Comparison of ENCODE assay signal across 22 mouse cellular contexts in genomic region chr4:119489666-119490065, GRCm38 (mm10). TPM values are rescaled to one million over a fixed set of nuclear protein-coding genes. Genes with fewer than 3 reads are reported as not detected.
DNase-seq lines count a peak whose midpoint lies in the region; ATAC-seq lines count a peak whose summit lies in the region.
"Had no signal": no experiment of that assay in that cellular context is flagged by ENCODE, and none has a peak within 500 bp of the region (broad histone marks: within the 10 kb centered on the region; RNA-seq: fewer than 3 reads in every experiment).

No protein-coding gene starts in this region.

- DNase-seq in cerebellum, postnatal 10 days: peak; percentile 65 to 70
- no peak for DNase-seq in cerebellum, adult 9-10 months
- peak; percentile 31 for DNase-seq in hindbrain, embryonic 14.5 days (ENCODE audit: low spot score)
- no peak for DNase-seq in hindbrain, embryonic 11.5 days (ENCODE audit: low spot score)
- DNase-seq in left cerebral cortex, postnatal 4 days: peak; percentile 50
- no peak for DNase-seq in left cerebral cortex, adult 11 months (ENCODE audit: low spot score)
- no peak for DNase-seq in c-Kit-positive CD71-positive TER-119-positive erythroid progenitor cells, embryonic 14.5 days (ENCODE audit: low spot score)
- DNase-seq: adrenal gland, adult 8-10 months; adrenal gland, postnatal 36 days; B cell, adult 2 months; cerebellum, postnatal 36 days; gastrocnemius, postnatal 36 days; heart, adult 11 months; heart, postnatal 4 days had no signal

- WGBS in hindbrain, embryonic 14.5 days: 57% methylated on average over 10 of the region's 10 CpGs
- WGBS in hindbrain, embryonic 11.5 days: 86% methylated on average over 10 of the region's 10 CpGs
- 50% methylated on average over 10 of the region's 10 CpGs for WGBS in neural tube, embryonic 15.5 days

- H3K4me2 ChIP-seq in hindbrain, embryonic 14.5 days (replicated peaks): no peak overlapping the region
- no peak overlapping the region for H3K4me2 ChIP-seq in hindbrain, embryonic 11.5 days (replicated peaks; ENCODE audit: low read depth, low read length)
- 0 out of 2 replicates have a peak overlapping the region, but pooled peaks have one; percentile 5 for H3K4me2 ChIP-seq in neural tube, embryonic 15.5 days
- H3K4me2 ChIP-seq: embryonic facial prominence, embryonic 13.5 days; forebrain, embryonic 13.5 days; heart, embryonic 13.5 days; intestine, embryonic 15.5 days had no signal

- no peaks in the 10 kb centered on the region for H3K9me3 ChIP-seq in hindbrain, embryonic 14.5 days (ENCODE audit: control insufficient read depth, low read length)
- no peaks in the 10 kb centered on the region for H3K9me3 ChIP-seq in hindbrain, embryonic 11.5 days (ENCODE audit: control insufficient read depth, low read length)
- no peaks in the 10 kb centered on the region for H3K9me3 ChIP-seq in neural tube, embryonic 15.5 days (replicated peaks)
- H3K9me3 ChIP-seq: forebrain, embryonic 13.5 days; heart, embryonic 13.5 days; intestine, embryonic 15.5 days had no signal

- H3K4me1 ChIP-seq in hindbrain, embryonic 14.5 days (replicated peaks; ENCODE audit: control insufficient read depth, insufficient read depth, low read length): peaks cover 15% of the 10 kb centered on the region
- no peaks in the 10 kb centered on the region for H3K4me1 ChIP-seq in hindbrain, embryonic 11.5 days (replicated peaks; ENCODE audit: control insufficient read depth, insufficient read depth, low read length)
- H3K4me1 ChIP-seq in neural tube, embryonic 15.5 days: peaks cover 22% of the 10 kb centered on the region
- H3K4me1 ChIP-seq: embryonic facial prominence, embryonic 13.5 days had no signal

- H3K9ac ChIP-seq in hindbrain, embryonic 14.5 days: no peak overlapping the region
- H3K9ac ChIP-seq in hindbrain, embryonic 11.5 days (ENCODE audit: low read depth, low read length): no peak overlapping the region
- H3K9ac ChIP-seq in neural tube, embryonic 15.5 days (replicated peaks): no peak overlapping the region
- H3K9ac ChIP-seq: embryonic facial prominence, embryonic 13.5 days; forebrain, embryonic 13.5 days; heart, embryonic 13.5 days; intestine, embryonic 15.5 days had no signal

- no peak overlapping the region for H3K27ac ChIP-seq in hindbrain, embryonic 14.5 days
- no peak overlapping the region for H3K27ac ChIP-seq in hindbrain, embryonic 11.5 days (ENCODE audit: low read depth, low read length)
- no peak overlapping the region; the same call in 1 of the 2 replicates for H3K27ac ChIP-seq in neural tube, embryonic 15.5 days (replicated peaks)
- H3K27ac ChIP-seq: embryonic facial prominence, embryonic 13.5 days; forebrain, embryonic 13.5 days; heart, embryonic 13.5 days; intestine, embryonic 15.5 days had no signal

- no peak overlapping the region for H3K4me3 ChIP-seq in hindbrain, embryonic 14.5 days (replicated peaks; ENCODE audit: low read length)
- H3K4me3 ChIP-seq in hindbrain, embryonic 11.5 days (ENCODE audit: low read depth, low read length): no peak overlapping the region
- no peak overlapping the region for H3K4me3 ChIP-seq in neural tube, embryonic 15.5 days (replicated peaks)
- H3K4me3 ChIP-seq: embryonic facial prominence, embryonic 13.5 days; forebrain, embryonic 13.5 days; heart, embryonic 13.5 days; intestine, embryonic 15.5 days had no signal

- no peak for ATAC-seq in hindbrain, embryonic 14.5 days (ENCODE audit: low FRiP score)
- ATAC-seq in hindbrain, embryonic 11.5 days (ENCODE audit: low FRiP score): no peak
- ATAC-seq in neural tube, embryonic 15.5 days (ENCODE audit: low FRiP score): no peak
- ATAC-seq: CD4-positive, CD25-positive, alpha-beta regulatory T cell, adult 4 months; forebrain, embryonic 13.5 days; intestine, embryonic 15.5 days had no signal

- no peaks in the 10 kb centered on the region for H3K27me3 ChIP-seq in hindbrain, embryonic 14.5 days (ENCODE audit: control insufficient read depth, insufficient read depth, low read length)
- H3K27me3 ChIP-seq in hindbrain, embryonic 11.5 days (ENCODE audit: control insufficient read depth, insufficient read depth, low read length): peaks cover 6% of the 10 kb centered on the region; the same call in 1 of the 2 replicates
- no peaks in the 10 kb centered on the region; the same call in 1 of the 2 replicates for H3K27me3 ChIP-seq in neural tube, embryonic 15.5 days (replicated peaks)

- no peaks in the 10 kb centered on the region for H3K36me3 ChIP-seq in hindbrain, embryonic 14.5 days (replicated peaks; ENCODE audit: control insufficient read depth, insufficient read depth)
- no peaks in the 10 kb centered on the region for H3K36me3 ChIP-seq in hindbrain, embryonic 11.5 days (ENCODE audit: control insufficient read depth, insufficient read depth, low read length)
- no peaks in the 10 kb centered on the region for H3K36me3 ChIP-seq in neural tube, embryonic 15.5 days
- H3K36me3 ChIP-seq: embryonic facial prominence, embryonic 13.5 days; G1E; heart, embryonic 13.5 days; intestine, embryonic 15.5 days had no signal

- intact Hi-C loops in left cerebral cortex, postnatal 4 days (cut with DNase I): no loop called here

RNA-seq across cellular contexts. Expression of gene Rimkla, which starts 2.8 kb away (rescaled TPM):
- polyA plus RNA-seq in hindbrain, embryonic 14.5 days (2014; fragmentation: Nextera tagmentation; extraction: Ambion mirVana): 30.5 and 37.8 TPM in 2 replicates
- 5.7 and 8.1 TPM in 2 replicates for polyA plus RNA-seq in hindbrain, embryonic 11.5 days (2014; fragmentation: Nextera tagmentation; extraction: Ambion mirVana)
- 10 to 100 TPM; 28.2 to 29.0 TPM for total RNA-seq in left cerebral cortex, postnatal 4 days (2021)
- 26.6 and 29.9 TPM in 2 replicates for polyA plus RNA-seq in neural tube, embryonic 15.5 days (2015; fragmentation: Nextera tagmentation; extraction: Ambion mirVana)
- total RNA-seq: G1E; gastrocnemius, adult 8-10 months; gastrocnemius, postnatal 36 days had no signal
- polyA plus RNA-seq: G1E had no signal

RNA-seq across cellular contexts. Expression of gene Foxj3, which starts 47.1 kb away (rescaled TPM):
- polyA plus RNA-seq in hindbrain, embryonic 14.5 days (2014; fragmentation: Nextera tagmentation; extraction: Ambion mirVana): 30.0 and 36.4 TPM in 2 replicates
- 20.2 and 23.4 TPM in 2 replicates for polyA plus RNA-seq in hindbrain, embryonic 11.5 days (2014; fragmentation: Nextera tagmentation; extraction: Ambion mirVana)
- total RNA-seq in left cerebral cortex, postnatal 4 days (2021): 10 to 100 TPM; 81.2 to 82.6 TPM
- polyA plus RNA-seq in neural tube, embryonic 15.5 days (2015; fragmentation: Nextera tagmentation; extraction: Ambion mirVana): 25.4 and 27.4 TPM in 2 replicates

RNA-seq across cellular contexts. Expression of gene Frg2f1, which starts 49.7 kb away (rescaled TPM):
- polyA plus RNA-seq in hindbrain, embryonic 14.5 days (2014; fragmentation: Nextera tagmentation; extraction: Ambion mirVana): 9.2 and 10.5 TPM in 2 replicates
- polyA plus RNA-seq in hindbrain, embryonic 11.5 days (2014; fragmentation: Nextera tagmentation; extraction: Ambion mirVana): 2.8 and 4.5 TPM in 2 replicates
- total RNA-seq in left cerebral cortex, postnatal 4 days (2021): 10 to 100 TPM; 24.1 to 28.0 TPM
- polyA plus RNA-seq in neural tube, embryonic 15.5 days (2015; fragmentation: Nextera tagmentation; extraction: Ambion mirVana): 9.6 and 12.1 TPM in 2 replicates

Comparison
In these comparisons a context has a peak if more than half of its experiments do, and no peak if none do; other contexts are left out.
1. DNase-seq: peak in cerebellum, postnatal 10 days (2 of 2), hindbrain, embryonic 14.5 days (single experiment) and left cerebral cortex, postnatal 4 days (single experiment); none in cerebellum, adult 9-10 months (single experiment), hindbrain, embryonic 11.5 days (single experiment), left cerebral cortex, adult 11 months (single experiment) and c-Kit-positive CD71-positive TER-119-positive erythroid progenitor cells, embryonic 14.5 days (single experiment).